Mouse (Mus musculus) spleen, adult 2 months (tissue): ENCODE measurements around the gene Oprm1.

ENCODE experiments used
- CTCF ChIP-seq: fragments of 200-500 bp; IDR thresholded peaks from 2 replicates; pipeline ENCODE4 v1.5.1; 2011; ENCODE audit warnings: mild to moderate bottlenecking, inconsistent platforms; ENCODE audit not compliant: insufficient read depth, insufficient read length, insufficient replicate concordance; ENCODE audit errors: extremely low read depth
- POLR2A ChIP-seq: fragments of 200-500 bp; IDR thresholded peaks from 2 replicates; pipeline ENCODE4 v1.6.1; 2011; ENCODE audit warnings: low read depth, low read length, inconsistent platforms

DNA sequence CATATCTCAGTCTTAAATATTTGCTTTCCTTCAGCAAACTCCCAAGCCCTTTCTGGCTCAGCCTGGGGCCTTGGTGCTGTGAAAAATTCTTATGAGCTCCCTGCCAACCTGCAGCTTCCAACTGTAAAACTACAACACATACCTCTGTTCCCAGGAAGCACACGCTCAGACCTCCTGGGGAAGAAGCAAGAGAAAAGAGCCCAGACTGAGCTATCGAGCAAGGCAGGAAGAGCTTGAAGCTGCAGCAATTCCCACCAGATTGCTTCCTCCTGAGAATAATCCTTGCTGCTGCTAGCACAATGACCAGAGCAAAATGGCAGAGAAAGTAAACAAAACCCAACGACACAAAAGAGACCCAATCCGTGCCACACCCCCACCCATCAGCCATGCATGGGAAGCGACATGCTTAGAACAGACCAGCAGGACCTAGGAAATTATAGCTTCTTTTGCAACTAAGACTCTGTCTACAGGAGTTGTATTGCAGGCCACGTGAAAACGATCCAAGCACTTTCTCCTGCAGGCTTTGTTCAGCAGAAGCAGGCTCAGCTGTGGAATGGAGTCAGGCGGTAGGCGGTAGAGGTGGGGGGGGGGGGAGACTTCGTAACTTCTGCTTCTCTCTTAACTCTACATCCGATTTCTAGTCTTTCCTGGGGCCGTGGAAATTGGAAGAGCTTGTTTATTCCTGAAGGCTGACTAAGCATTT is 294.2 kb downstream of the Oprm1 start, which contains the start of gene Ipcef1:
- TF ChIP-seq POLR2A, result no peak
- no peak for TF ChIP-seq CTCF
